Mouse (Mus musculus) liver, embryonic 16.5 days (tissue): ENCODE data around the gene Noxred1. TPM values are rescaled to one million over a fixed set of nuclear protein-coding genes. Genes with fewer than 3 reads are reported as not detected.

ENCODE experiments used
- ATAC-seq: fragments of 200-750 bp; cut with Nextera tagmentation; 2 replicates; pipeline ENCODE4 v1.8.0; 2017; ENCODE audit warnings: low read depth, mild to moderate bottlenecking, moderate number of reproducible peaks, moderate library complexity
- H3K27ac ChIP-seq: fragments of 300-500 bp; sonication (generic); 2 replicates; pipeline ENCODE4 v1.5.1; 2014; ENCODE audit warnings: mild to moderate bottlenecking, low read length
- H3K27me3 ChIP-seq: fragments of 300-500 bp; sonication (generic); 2 replicates; pipeline ENCODE4 v1.6.1; 2014; ENCODE audit warnings: low read depth, low read length, mixed read lengths; ENCODE audit not compliant: control insufficient read depth, insufficient read depth
- H3K36me3 ChIP-seq: fragments of 300-500 bp; sonication (generic); 2 replicates; pipeline ENCODE4 v1.6.1; 2014; ENCODE audit warnings: mild to moderate bottlenecking; ENCODE audit not compliant: control insufficient read depth, insufficient read depth
- H3K4me1 ChIP-seq: fragments of 300-500 bp; sonication (generic); 2 replicates; pipeline ENCODE4 v1.6.1; 2014; ENCODE audit warnings: low read depth, low read length, mixed read lengths; ENCODE audit not compliant: control insufficient read depth
- H3K4me2 ChIP-seq: fragments of 300-500 bp; sonication (generic); 2 replicates; pipeline ENCODE4 v1.6.1; 2014; ENCODE audit warnings: low read depth, low read length, mixed read lengths
- H3K4me3 ChIP-seq: fragments of 300-500 bp; sonication (generic); 2 replicates; pipeline ENCODE4 v1.5.1; 2014; ENCODE audit warnings: low read depth, mild to moderate bottlenecking, low read length
- H3K9ac ChIP-seq: fragments of 300-500 bp; sonication (generic); 2 replicates; pipeline ENCODE4 v1.6.1; 2014; ENCODE audit warnings: low read depth, low read length
- H3K9me3 ChIP-seq: fragments of 300-500 bp; sonication (generic); replicated peaks from 2 replicates; pipeline ENCODE4 v1.6.1; 2016; ENCODE audit warnings: low read length; ENCODE audit not compliant: control insufficient read depth
- WGBS: fragments of 180-500 bp; shearing (Covaris S2); extraction: QIAGEN DNeasy Blood & Tissue Kit; methylation state at CpG from one replicate; pipeline ENCODE4 v1.1.7; 2014; ENCODE audit not compliant: insufficient replicate concordance; 5-methylcytosine and 5-hydroxymethylcytosine counted together
- polyA plus RNA-seq: library from polyadenylated mRNA; unstranded; fragments of >200 nt; fragmentation: Nextera tagmentation; extraction: Ambion mirVana; gene quantifications from 2 replicates; pipeline ENCODE4 v1.2.1, GENCODE M21; 2015

Gene Noxred1
- polyA plus RNA-seq = 0.25 and 0.29 TPM in 2 replicates

DNA sequence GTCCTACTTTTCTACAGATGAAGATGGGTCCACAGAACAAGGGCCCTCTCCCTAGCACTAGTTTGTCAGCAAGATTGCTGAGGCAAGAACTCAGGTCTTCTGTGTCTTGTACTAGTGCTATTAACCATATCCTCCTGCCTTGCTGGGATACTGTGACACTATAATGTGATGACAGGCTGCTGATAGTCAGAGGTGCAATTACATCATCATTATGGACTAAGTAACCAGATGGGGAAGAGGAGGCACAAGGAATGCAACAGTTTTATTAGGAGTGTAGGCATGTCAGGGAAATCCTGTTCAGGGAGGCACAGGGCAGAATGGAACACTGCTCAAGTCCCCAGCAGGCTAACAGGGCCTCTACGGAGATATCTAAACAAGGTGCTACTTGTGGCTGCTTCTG is at the start of gene Noxred1:
Noxred1 (minus strand) TSS at position 101 of the 400 bp plus-strand sequence.
- no peak within 1 kb of the TSS for H3K27ac ChIP-seq

DNA sequence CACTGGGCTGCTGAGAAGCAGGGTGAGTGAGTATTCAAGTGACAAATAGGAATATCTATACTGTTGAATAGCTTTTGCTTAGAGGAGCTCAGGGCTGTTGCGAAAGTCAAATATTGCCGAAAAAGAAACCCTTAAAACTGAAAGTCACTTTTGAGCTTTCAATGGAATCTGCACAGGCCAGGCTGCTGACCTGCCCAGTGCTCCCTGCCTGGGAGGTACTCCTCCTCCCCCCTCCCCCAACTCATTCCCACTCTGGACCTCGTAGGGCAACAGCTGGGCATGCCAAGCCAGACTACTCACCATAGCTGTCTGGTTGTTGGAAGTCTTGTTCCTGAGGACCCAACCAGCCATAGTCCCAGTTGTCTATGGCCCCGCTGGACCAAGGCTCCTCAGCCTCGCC is 46.2 kb upstream of the Noxred1 start:
- Histone ChIP-seq H3K4me1 (no peaks in the 10 kb centered on the region; the same call in 1 of the 2 replicates), H3K4me3 (no peak overlapping the region), H3K27ac (no peak overlapping the region), H3K9ac (no peak overlapping the region), H3K27me3 (no peaks in the 10 kb centered on the region), H3K4me2 (no peak overlapping the region), H3K36me3 (no peaks in the 10 kb centered on the region), H3K9me3 (no peaks in the 10 kb centered on the region)
- peak; percentile 38 for ATAC-seq
- 54% methylated on average over 5 of the region's 5 CpGs for WGBS

More for the DNA sequence above, at the start of gene Noxred1:
- Histone ChIP-seq H3K36me3 (0 out of 2 replicates have a peak, but pooled peaks cover 2% of the 10 kb centered on the region), H3K9ac (no peak within 1 kb of the TSS), H3K4me3 (no peak within 1 kb of the TSS), H3K27me3 (no peaks in the 10 kb centered on the region), H3K4me1 (no peaks in the 10 kb centered on the region), H3K4me2 (no peak within 1 kb of the TSS), H3K9me3 (no peaks in the 10 kb centered on the region)
- 81% methylated on average over 1 of the region's 1 CpGs for WGBS
- no peak for ATAC-seq

DNA sequence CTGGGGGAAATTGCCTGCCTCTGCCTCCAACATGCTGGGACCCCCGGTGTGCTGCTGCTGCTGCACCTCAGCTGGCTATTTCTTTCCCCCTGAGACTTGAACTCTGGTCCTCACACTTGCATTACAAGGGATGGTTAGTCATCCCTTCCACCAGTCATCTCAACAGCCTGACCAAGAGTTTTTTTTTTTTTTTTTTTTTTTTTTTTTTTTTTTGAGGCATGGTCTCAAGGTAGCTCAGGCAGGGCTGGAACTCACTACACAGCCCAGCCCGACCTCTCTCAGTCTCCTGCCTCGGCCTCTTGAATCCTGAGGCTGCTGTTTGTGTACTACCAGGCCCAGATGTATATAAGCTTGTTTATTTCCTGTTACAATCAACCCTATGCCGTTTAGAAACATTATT is 45.7 kb upstream of the Noxred1 start:
- Histone ChIP-seq H3K4me1 (no peaks in the 10 kb centered on the region; the same call in 1 of the 2 replicates), H3K27ac (no peak overlapping the region), H3K9ac (no peak overlapping the region), H3K36me3 (no peaks in the 10 kb centered on the region), H3K27me3 (no peaks in the 10 kb centered on the region), H3K9me3 (no peaks in the 10 kb centered on the region), H3K4me3 (no peak overlapping the region), H3K4me2 (no peak overlapping the region)
- 52% methylated on average over 4 of the region's 4 CpGs for whole genome bisulfite sequencing
- no peak for ATAC-seq

DNA sequence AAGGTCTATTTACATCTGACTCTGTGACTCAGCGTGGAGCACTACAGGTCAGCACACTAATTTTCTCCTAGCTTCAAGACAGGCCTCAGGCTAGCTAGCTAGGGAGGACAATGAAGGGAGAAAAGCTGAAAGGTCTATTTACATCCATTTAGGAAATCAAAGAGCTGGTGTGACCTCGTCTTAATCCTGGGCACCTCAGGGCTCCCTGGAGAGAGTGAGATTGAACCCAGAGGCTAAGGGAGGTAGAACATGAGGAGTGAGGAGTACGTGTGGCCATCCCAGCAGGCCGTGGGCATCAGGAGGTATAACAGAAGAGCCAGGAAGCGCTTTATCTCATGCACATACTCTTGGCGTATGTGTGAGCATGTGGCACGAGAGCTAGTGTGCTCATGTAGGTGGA is 45.2 kb upstream of the Noxred1 start:
- Histone ChIP-seq H3K4me3 (no peak overlapping the region), H3K4me1 (no peaks in the 10 kb centered on the region; the same call in 1 of the 2 replicates), H3K4me2 (no peak overlapping the region), H3K27me3 (no peaks in the 10 kb centered on the region), H3K9me3 (no peaks in the 10 kb centered on the region), H3K36me3 (no peaks in the 10 kb centered on the region), H3K27ac (no peak overlapping the region), H3K9ac (no peak overlapping the region)
- ATAC-seq = no peak
- 58% methylated on average over 7 of the region's 7 CpGs for WGBS

DNA sequence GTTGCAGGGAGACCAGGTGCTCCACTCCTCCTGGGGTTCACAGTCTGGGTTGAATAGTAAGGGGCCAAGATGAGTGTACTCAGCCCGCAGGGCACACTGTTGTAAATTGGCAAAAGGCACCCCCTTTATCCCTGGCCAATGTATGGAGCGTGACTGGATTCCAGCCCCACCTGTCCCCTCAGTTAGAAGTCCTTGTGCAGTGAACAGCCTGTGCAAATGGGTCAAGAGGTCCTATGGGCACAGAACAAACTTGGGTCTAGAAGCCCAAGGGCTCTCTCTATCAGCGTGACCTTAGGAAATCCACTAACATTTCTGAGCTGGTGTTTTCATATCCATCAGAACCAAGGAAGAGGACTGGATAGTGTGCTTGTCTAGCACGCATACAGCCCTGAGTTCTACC is 44.2 kb upstream of the Noxred1 start:
- Histone ChIP-seq H3K9me3 (no peaks in the 10 kb centered on the region), H3K4me2 (no peak overlapping the region), H3K36me3 (no peaks in the 10 kb centered on the region), H3K27ac (no peak overlapping the region), H3K4me3 (no peak overlapping the region), H3K4me1 (peaks cover 6% of the 10 kb centered on the region), H3K9ac (no peak overlapping the region), H3K27me3 (no peaks in the 10 kb centered on the region)
- WGBS = 76% methylated on average over 4 of the region's 4 CpGs
- ATAC-seq = no peak

DNA sequence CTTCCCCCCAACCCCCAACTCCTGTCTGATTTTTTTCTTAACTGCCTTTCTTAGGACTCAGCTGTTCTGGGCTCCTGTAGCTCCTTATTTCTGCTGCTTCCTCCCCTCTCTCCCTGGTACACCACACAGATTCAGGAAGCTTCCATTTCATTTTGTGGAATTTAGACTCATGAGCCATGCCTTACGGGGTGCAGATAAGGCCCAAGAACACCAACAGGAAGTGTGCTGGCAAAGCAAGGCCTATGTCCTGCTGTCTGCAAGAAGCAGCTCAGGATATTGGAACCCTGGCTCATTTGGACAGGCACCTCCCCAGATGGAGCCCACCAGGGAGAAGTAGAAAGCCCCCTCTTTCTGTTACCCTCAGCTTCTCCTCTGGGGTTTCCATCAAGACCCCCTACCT is 43.2 kb upstream of the Noxred1 start:
- 29% methylated on average over 1 of the region's 1 CpGs for WGBS
- no peaks in the 10 kb centered on the region for H3K27me3 ChIP-seq
- H3K9ac ChIP-seq = no peak overlapping the region
- H3K9me3 ChIP-seq = no peaks in the 10 kb centered on the region
- H3K36me3 ChIP-seq = no peaks in the 10 kb centered on the region
- no peak overlapping the region for H3K4me3 ChIP-seq
- H3K27ac ChIP-seq = no peak overlapping the region
- H3K4me2 ChIP-seq = no peak overlapping the region
- peaks cover 6% of the 10 kb centered on the region for H3K4me1 ChIP-seq
- no peak for ATAC-seq

DNA sequence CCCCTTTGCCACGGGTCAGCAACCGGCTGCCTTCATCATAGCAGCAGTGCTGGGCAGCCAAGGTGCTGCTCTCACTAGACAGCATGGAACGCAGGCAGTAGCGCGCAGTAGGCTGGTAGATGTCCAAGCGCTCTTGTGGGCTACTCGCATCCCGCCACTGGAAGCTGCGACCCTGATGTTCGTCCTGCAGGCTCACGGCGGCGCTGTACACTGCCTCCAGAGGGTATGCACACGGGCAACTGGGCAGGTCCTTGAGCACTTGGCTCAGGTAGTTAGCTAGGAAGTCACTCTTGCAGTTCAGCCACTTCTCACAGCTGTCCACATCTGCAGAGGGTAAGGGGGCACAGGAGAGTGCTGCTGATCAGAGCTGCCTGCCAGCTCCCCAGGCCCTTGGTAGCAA is 41.3 kb upstream of the Noxred1 start:
- Histone ChIP-seq H3K4me2 (no peak overlapping the region), H3K27ac (no peak overlapping the region), H3K4me1 (peaks cover 19% of the 10 kb centered on the region), H3K4me3 (no peak overlapping the region), H3K9me3 (no peaks in the 10 kb centered on the region), H3K9ac (no peak overlapping the region), H3K36me3 (peaks cover 3% of the 10 kb centered on the region; the same call in 1 of the 2 replicates), H3K27me3 (no peaks in the 10 kb centered on the region)
- 60% methylated on average over 14 of the region's 14 CpGs for WGBS
- no peak for ATAC-seq

DNA sequence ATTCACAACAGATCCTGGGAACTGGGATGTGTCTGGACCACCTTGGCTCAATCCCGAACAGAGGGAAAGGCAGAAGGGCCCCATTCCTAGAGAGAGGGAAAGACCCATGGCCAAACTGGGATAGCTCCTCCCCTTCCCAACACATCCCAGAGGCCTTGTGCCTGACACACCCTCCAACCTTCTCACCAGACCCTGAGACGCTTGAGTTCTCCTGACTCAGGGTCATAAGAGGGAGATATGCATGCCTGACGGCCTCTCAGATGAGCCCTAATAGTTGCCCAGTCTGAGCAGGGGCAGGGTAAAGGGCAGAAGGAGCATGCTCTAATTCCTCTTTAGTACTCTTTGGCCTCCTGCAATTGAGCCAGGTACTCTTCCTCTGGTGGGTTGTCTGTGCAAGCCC is 40.8 kb upstream of the Noxred1 start:
- 44% methylated on average over 3 of the region's 3 CpGs for WGBS
- Histone ChIP-seq H3K27me3 (no peaks in the 10 kb centered on the region), H3K4me2 (no peak overlapping the region), H3K9me3 (no peaks in the 10 kb centered on the region), H3K36me3 (peaks cover 3% of the 10 kb centered on the region; the same call in 1 of the 2 replicates), H3K4me3 (no peak overlapping the region), H3K27ac (no peak overlapping the region), H3K9ac (no peak overlapping the region), H3K4me1 (peaks cover 24% of the 10 kb centered on the region)
- ATAC-seq = no peak

DNA sequence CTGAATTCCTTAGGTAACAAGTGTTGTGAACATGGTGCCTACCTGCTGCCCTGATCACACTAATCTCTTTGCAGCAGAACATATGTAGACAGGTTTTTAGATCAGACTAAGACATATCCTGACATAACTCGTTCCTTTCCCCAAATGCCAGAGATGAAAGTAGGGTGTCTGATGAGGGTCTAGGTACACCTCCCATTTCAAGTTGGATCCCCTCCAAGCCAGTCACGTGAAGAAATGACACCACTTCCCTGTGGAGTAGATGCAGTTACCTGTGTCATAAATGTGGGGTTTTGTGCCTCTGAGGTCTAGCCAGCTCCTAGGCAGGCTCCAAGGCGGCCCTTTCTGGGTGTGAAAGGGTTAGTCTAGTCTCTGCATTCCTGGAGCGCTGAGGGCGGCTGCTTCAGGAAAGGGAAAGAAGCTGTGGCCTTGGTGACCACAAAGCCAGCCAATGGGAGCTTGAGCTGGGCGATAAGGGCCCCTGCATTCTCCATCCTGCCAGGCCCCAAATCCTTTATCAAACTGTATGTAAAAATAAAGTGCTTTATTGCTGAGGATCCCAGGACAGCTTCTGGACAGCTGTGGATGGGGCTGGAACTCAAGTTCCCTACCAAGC is 39.7 kb upstream of the Noxred1 start:
- 0 out of 2 replicates have a peak, but pooled peaks have one; percentile 11 for ATAC-seq
- Histone ChIP-seq H3K4me1 (peaks cover 24% of the 10 kb centered on the region), H3K27me3 (no peaks in the 10 kb centered on the region), H3K27ac (no peak overlapping the region), H3K4me3 (no peak overlapping the region), H3K4me2 (no peak overlapping the region), H3K36me3 (peaks cover 10% of the 10 kb centered on the region), H3K9ac (no peak overlapping the region), H3K9me3 (no peaks in the 10 kb centered on the region)
- 10% methylated on average over 6 of the region's 6 CpGs for WGBS
